Mouse (Mus musculus) midbrain, embryonic 11.5 days (tissue): ENCODE data around the gene Slc25a39. TPM values are rescaled to one million over a fixed set of nuclear protein-coding genes. Genes with fewer than 3 reads are reported as not detected.
"Not testable (repeated sequence)": the region's sequence is repeated elsewhere in the genome, so short reads cannot be mapped to it uniquely, and the experiment has no call there.

Experiments
- ATAC-seq: fragments of 200-750 bp; cut with Nextera tagmentation; 2 replicates; pipeline ENCODE4 v1.8.0; 2017; ENCODE audit warnings: moderate TSS enrichment, moderate library complexity; ENCODE audit not compliant: low FRiP score
- DNase-seq: peaks from one replicate; pipeline ENCODE4 v3.0.0; 2015; ENCODE audit warnings: low spot score; ENCODE audit errors: missing footprints
- H3K27ac ChIP-seq: fragments of 300-500 bp; sonication (generic); 2 replicates; pipeline ENCODE4 v1.5.1; 2014; ENCODE audit warnings: low read depth, low read length
- H3K27me3 ChIP-seq: fragments of 300-500 bp; sonication (generic); 2 replicates; pipeline ENCODE4 v1.6.1; 2014; ENCODE audit warnings: mild to moderate bottlenecking, low read length, moderate library complexity, mixed read lengths; ENCODE audit not compliant: control insufficient read depth, insufficient read depth
- H3K36me3 ChIP-seq: fragments of 300-500 bp; sonication (generic); 2 replicates; pipeline ENCODE4 v1.6.1; 2014; ENCODE audit warnings: mild to moderate bottlenecking, low read length, moderate library complexity, mixed read lengths; ENCODE audit not compliant: control insufficient read depth, insufficient read depth
- H3K4me1 ChIP-seq: fragments of 300-500 bp; sonication (generic); 2 replicates; pipeline ENCODE4 v1.6.1; 2014; ENCODE audit warnings: low read length; ENCODE audit not compliant: control insufficient read depth, insufficient read depth
- H3K4me2 ChIP-seq: fragments of 300-500 bp; sonication (generic); 2 replicates; pipeline ENCODE4 v1.6.1; 2014; ENCODE audit warnings: mild to moderate bottlenecking, moderate library complexity
- H3K4me3 ChIP-seq: fragments of 300-500 bp; sonication (generic); 2 replicates; pipeline ENCODE4 v1.5.1; 2014; ENCODE audit warnings: low read depth, low read length
- H3K9ac ChIP-seq: fragments of 300-500 bp; sonication (generic); 2 replicates; pipeline ENCODE4 v1.6.1; 2014; ENCODE audit warnings: low read length
- H3K9me3 ChIP-seq: fragments of 300-500 bp; sonication (generic); 2 replicates; pipeline ENCODE4 v1.6.1; 2016; ENCODE audit warnings: low read length; ENCODE audit not compliant: control insufficient read depth
- WGBS: fragments of 180-500 bp; shearing (Covaris S2); extraction: QIAGEN DNeasy Blood & Tissue Kit; methylation state at CpG from one replicate; pipeline ENCODE4 v1.1.7; 2014; 5-methylcytosine and 5-hydroxymethylcytosine counted together
- polyA plus RNA-seq: library from polyadenylated mRNA; unstranded; fragments of >200 nt; fragmentation: Nextera tagmentation; extraction: Ambion mirVana; gene quantifications from 2 replicates; pipeline ENCODE4 v1.2.1, GENCODE M21; 2014

Gene Slc25a39
- polyA plus RNA-seq, 1 experiment from 2014 or later: 193 TPM

DNA sequence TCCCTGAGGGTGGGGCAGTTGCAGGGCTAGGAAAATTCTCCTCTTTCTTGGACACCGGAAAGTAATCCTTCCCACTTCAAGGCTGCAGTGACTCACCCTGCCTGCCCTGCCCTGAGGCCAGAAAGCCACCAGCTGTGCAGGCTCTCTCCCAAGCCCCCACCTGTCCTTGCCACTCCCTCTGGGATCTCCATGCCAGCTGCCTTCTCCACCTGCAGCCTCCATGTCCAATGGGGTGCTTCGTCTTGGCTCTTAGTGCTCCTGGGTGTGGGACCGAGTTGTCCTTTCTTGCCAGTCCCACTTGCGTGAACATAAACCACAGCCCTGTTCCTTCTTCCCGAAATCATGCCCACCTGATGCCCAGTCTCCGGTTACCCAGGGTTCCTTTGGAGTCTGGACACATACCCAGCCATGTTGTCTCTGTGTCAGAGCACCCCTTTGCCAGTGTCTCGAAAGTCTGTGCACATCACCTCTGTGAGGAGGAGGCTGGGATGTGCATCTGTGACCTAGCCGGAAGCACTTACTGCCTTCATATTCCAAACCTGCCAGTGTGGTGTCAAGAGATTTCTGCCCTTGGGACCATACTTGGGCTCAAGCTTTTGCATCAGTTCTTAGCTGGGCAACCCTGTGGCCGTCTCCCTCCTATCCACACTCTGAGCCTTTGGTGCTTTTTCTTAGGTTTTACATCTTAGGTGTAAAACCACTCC lies 13.2 kb downstream of the Slc25a39 start:
- peak overlapping the region; percentile 74 for H3K4me2 ChIP-seq
- peak overlapping the region; percentile 59 for H3K4me3 ChIP-seq
- WGBS: 87% methylated on average over 9 of the region's 9 CpGs
- no peak for ATAC-seq
- peak overlapping the region; percentile 69 for H3K9ac ChIP-seq
- peak overlapping the region; percentile 40 for H3K27ac ChIP-seq
- DNase-seq: no peak
- no peaks in the 10 kb centered on the region for H3K36me3 ChIP-seq
- peaks cover 30% of the 10 kb centered on the region for H3K4me1 ChIP-seq
- peaks cover 13% of the 10 kb centered on the region for H3K27me3 ChIP-seq
- H3K9me3 ChIP-seq: no peaks in the 10 kb centered on the region

DNA sequence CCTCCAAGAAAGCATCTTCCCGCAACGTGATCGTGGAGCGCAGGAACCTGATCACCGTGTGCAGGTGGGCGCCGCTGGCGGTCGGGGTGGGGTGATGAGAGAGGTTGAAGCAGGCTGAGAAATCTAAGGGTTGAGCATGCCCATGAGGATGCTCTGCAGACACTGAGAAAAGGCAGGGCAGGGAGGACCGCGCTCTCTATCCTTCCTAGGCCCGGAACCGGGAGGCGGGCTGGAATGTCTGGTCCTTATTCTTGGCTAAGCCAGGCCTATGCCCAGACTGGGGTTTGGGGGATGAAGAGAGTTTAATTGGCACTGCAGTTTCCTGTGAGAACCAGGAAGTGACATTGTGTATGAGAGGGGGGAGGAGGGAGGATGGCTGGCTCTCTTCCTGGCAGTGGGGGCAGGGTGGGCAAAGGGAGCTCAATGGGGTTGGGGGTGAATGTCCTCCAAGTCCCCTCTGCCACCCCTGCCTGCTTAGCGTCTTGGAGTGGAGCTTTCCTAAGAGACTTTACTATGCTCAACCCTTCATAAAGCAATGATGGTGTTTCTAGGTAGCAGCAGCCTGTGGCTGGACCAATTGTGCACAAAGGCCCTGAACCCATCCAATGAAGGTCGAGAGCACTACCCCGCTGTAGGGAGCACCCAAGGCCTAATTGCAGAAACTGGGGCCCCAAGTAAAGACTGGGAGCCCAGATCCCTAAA lies 13.9 kb downstream of the Slc25a39 start:
- H3K27ac ChIP-seq: peak overlapping the region; percentile 78
- no peaks in the 10 kb centered on the region for H3K9me3 ChIP-seq
- peak overlapping the region; percentile 69 for H3K9ac ChIP-seq
- no peaks in the 10 kb centered on the region for H3K36me3 ChIP-seq
- DNase-seq: peak; percentile 91
- 10% methylated on average over 17 of the region's 17 CpGs for WGBS
- H3K4me1 ChIP-seq: peaks cover 28% of the 10 kb centered on the region
- H3K27me3 ChIP-seq: peaks cover 6% of the 10 kb centered on the region
- peak; percentile 12 for ATAC-seq
- peak overlapping the region; percentile 59 for H3K4me3 ChIP-seq
- peak overlapping the region; percentile 74 for H3K4me2 ChIP-seq

DNA sequence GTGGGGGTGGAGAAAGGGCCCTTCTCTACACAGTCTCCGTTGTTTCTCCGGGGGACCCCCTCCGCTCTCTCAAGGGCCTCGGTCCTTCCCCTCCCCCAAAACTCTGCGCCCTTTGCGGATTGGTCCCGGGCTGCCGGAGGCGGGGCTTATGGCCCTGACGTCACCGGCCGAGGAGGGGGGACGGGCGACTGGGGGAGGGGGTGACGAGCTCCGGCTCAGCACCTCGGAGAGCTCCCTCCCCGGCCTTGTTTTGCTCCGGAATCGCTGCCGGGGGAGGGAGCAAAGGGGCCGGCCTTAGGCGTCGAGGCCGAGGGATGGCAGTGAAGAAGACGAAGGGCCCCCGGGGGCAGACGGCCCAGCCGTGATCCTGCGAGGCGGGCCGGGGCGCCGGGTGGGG lies 14.5 kb downstream of the Slc25a39 start, which contains the start of gene Rundc3a:
Gene Rundc3a (plus strand): TSS at position 166 of the 397 bp plus-strand sequence.
- H3K9me3 ChIP-seq: no peaks in the 10 kb centered on the region
- peaks cover 28% of the 10 kb centered on the region for H3K4me1 ChIP-seq
- peak within 1 kb of the TSS; percentile 59 for H3K4me3 ChIP-seq
- DNase-seq (peak; percentile 100), ATAC-seq (peak; percentile 90)
- peak within 1 kb of the TSS; percentile 78 for H3K27ac ChIP-seq
- peak within 1 kb of the TSS; percentile 69 for H3K9ac ChIP-seq
- H3K27me3 ChIP-seq: no peaks in the 10 kb centered on the region; the same call in 1 of the 2 replicates
- WGBS: 2% methylated on average over 17 of the region's 34 CpGs
- peak within 1 kb of the TSS; percentile 74 for H3K4me2 ChIP-seq
- H3K36me3 ChIP-seq: no peaks in the 10 kb centered on the region

DNA sequence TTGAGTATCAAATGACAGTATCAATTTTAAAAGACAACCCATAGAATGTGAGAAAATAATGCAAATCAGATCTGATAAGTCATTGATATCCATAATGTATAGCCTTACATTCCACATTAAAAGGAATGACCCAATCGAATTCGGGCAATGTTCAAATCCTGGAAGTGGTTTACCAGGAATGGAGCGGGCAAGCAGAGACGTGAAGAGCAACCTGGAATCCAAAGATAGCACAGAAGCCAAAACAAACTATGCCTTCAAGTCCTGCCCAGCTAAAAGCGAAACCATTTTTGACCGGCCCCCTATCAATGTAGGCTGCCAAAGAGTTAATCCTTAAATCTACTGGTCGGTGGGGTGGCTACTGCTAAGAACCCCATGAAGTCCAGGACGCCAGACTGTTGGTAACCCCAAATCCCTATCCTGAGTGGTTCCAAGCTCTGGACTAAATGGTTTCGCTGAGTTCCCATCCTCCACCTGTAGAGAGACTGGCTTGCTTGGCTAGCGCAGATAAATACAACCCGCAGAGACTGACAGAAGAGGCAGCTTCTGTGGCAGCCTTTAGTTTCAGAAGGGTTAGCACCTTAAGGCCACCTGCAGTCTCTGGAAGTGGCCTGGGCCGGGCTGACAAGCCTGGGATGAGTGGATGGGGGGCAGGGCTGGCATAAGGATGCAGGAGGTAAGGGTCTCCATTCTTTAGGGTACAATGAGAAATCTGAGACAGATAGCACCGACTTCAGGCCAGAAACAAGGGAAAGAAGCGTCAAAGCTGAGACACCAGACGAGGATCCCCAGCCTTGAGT lies 15.1 kb downstream of the Slc25a39 start:
- Histone ChIP-seq H3K4me3 (peak overlapping the region; percentile 59), H3K27me3 (no peaks in the 10 kb centered on the region), H3K4me1 (peaks cover 28% of the 10 kb centered on the region), H3K36me3 (no peaks in the 10 kb centered on the region), H3K9ac (peak overlapping the region; percentile 69), H3K27ac (peak overlapping the region; percentile 78), H3K4me2 (peak overlapping the region; percentile 74), H3K9me3 (no peaks in the 10 kb centered on the region)
- 19% methylated on average over 15 of the region's 15 CpGs for WGBS
- DNase-seq (no peak), ATAC-seq (peak; percentile 57)

DNA sequence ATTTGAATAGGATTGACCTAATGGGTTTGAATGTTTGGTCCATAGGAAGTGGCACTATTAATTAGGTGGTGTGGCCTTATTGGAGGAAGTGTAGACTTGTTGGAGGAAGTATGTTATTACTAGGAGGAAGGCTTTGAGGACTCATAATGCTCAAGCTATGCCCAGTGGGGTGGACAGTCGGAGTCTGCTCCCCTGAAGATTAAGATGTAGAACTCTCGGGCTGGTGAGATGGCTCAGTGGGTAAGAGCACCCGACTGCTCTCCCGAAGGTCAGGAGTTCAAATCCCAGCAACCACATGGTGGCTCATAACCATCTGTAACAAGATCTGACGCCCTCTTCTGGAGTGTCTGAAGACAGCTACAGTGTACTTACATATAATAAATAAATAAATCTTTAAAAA lies 18.3 kb downstream of the Slc25a39 start:
- not testable (repeated sequence) for DNase-seq, H3K36me3 ChIP-seq, H3K9ac ChIP-seq, H3K9me3 ChIP-seq, H3K27ac ChIP-seq, H3K4me3 ChIP-seq, H3K4me2 ChIP-seq, H3K27me3 ChIP-seq, ATAC-seq
- WGBS: 88% methylated on average over 4 of the region's 5 CpGs
- peaks cover 15% of the 10 kb centered on the region for H3K4me1 ChIP-seq

DNA sequence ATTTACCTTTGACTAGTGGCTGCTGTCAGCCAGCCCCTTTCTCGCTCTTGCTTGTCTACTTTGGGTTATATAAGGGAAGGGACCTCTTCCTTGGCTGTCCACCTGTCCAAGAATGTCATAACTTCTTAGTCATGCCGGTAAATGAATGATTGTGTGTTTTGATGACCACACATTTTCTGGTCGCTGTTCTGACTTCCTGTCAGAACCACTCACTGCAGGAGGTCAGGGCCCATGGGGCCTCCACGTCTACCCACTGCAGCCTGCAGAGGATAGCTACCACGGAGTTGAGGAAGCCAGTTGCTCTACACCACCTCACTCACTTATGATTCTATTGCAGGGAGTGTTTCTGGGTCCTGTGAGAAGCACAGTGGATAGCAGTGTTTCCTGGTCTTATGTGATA lies 21.6 kb downstream of the Slc25a39 start:
- 69% methylated on average over 5 of the region's 5 CpGs for WGBS

DNA sequence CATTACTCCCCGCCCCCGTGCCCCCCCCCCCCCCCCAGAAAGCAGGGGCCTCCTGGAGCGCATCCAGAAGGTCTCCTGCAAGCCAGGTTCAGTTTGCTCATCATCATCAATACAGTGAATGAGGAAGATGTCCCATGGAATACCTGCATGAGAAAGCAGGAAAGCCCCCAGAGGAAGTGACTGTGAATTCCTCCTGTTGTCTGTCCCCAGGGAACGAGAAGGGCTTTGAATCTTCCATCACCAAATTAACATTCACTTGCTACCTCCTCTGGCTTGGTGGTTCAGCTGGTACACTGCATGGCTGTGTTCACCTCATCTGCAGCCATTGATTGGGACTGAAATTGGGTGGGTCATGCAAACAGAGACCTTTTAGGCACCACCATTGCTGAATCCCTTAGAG lies 22.7 kb downstream of the Slc25a39 start:
- no peak overlapping the region for H3K9ac ChIP-seq
- DNase-seq (no peak), ATAC-seq (no peak)
- no peaks in the 10 kb centered on the region for H3K27me3 ChIP-seq
- 49% methylated on average over 4 of the region's 4 CpGs for WGBS
- no peak overlapping the region for H3K4me2 ChIP-seq
- no peak overlapping the region for H3K4me3 ChIP-seq
- no peaks in the 10 kb centered on the region for H3K9me3 ChIP-seq
- no peak overlapping the region for H3K27ac ChIP-seq
- H3K36me3 ChIP-seq: no peaks in the 10 kb centered on the region
- no peaks in the 10 kb centered on the region for H3K4me1 ChIP-seq

More for the DNA sequence above, 21.6 kb downstream of the Slc25a39 start:
- no peaks in the 10 kb centered on the region for H3K27me3 ChIP-seq
- no peaks in the 10 kb centered on the region for H3K4me1 ChIP-seq
- H3K36me3 ChIP-seq: no peaks in the 10 kb centered on the region
- DNase-seq (no peak), ATAC-seq (no peak)
- no peak overlapping the region for H3K27ac ChIP-seq
- no peak overlapping the region for H3K4me2 ChIP-seq
- no peak overlapping the region for H3K4me3 ChIP-seq
- H3K9ac ChIP-seq: no peak overlapping the region
- no peaks in the 10 kb centered on the region for H3K9me3 ChIP-seq

DNA sequence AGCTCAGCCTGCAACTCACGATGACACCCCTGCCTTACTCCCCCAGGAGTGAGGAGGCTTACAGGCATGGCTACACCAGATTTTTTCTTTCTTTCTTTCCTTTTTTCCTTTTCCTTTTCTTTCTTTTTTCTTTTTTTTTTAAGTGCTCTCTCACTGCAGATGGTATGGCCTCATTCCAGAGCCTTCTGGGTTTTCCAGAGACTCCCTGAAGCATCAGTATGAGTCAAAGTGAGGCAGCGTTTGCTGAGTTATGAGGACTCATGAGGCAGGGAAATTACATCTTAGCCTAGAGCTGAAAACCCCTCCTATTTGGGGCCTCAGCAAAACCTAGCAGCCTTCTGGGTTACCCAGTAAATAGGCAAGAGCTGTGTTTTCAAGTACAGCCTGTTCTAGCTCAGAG lies 23.3 kb downstream of the Slc25a39 start:
- WGBS: 82% methylated on average over 2 of the region's 2 CpGs
- no peak for ATAC-seq
- H3K36me3 ChIP-seq: no peaks in the 10 kb centered on the region
- DNase-seq: no peak
- no peak overlapping the region for H3K4me2 ChIP-seq
- H3K27me3 ChIP-seq: no peaks in the 10 kb centered on the region
- no peak overlapping the region for H3K9ac ChIP-seq
- no peak overlapping the region for H3K4me3 ChIP-seq
- no peaks in the 10 kb centered on the region for H3K4me1 ChIP-seq
- H3K27ac ChIP-seq: no peak overlapping the region
- no peaks in the 10 kb centered on the region for H3K9me3 ChIP-seq
